Mouse (Mus musculus): ENCODE measurements around the gene Eva1c. TPM values are rescaled to one million over a fixed set of nuclear protein-coding genes. Genes with fewer than 3 reads are reported as not detected.

Gene Eva1c
- total and polyA plus RNA-seq, 3 experiments: not detected

GRCm38 (mm10) chr16:90924606-90925370, 98.3 kb downstream of the Eva1c start:
- dilution Hi-C loops (cut with MboI; ENCODE audit: extremely low pct_ligation_motif_present, extremely low pct_unique_long_range_greater_than_20kb, low sequenced_read_pairs): no loop called here
- Histone ChIP-seq H3K79me2 (replicated peaks; ENCODE audit: control insufficient read depth, extremely low read depth, insufficient read depth, poor library complexity, severe bottlenecking) (no peaks in the 10 kb centered on the region), H3K4me2 (ENCODE audit: insufficient read depth, low read depth, poor library complexity, severe bottlenecking) (no peak overlapping the region), H3K4me1 (ENCODE audit: control insufficient read depth in 1 of 2, insufficient read depth in 2 of 2) (no peaks in the 10 kb centered on the region), H3K9me3 (replicated peaks; ENCODE audit: low read length) (peaks cover 4% of the 10 kb centered on the region), H3K27ac (ENCODE audit: insufficient read depth, low read depth) (no peak overlapping the region), H3K27me3 (replicated peaks) (no peaks in the 10 kb centered on the region), H3K9ac (ENCODE audit: insufficient read depth, low read depth) (no peak overlapping the region), H3K4me3 (replicated peaks in 1 of 3; ENCODE audit: low read depth in 2 of 3, low read length in 2 of 3, poor library complexity in 1 of 3) (no peak overlapping the region), H3K36me3 (replicated peaks in 1 of 2; ENCODE audit: control insufficient read depth in 1 of 2, insufficient read depth in 1 of 2, low read length in 1 of 2) (peaks cover 35 to 75% of the 10 kb centered on the region in 2 experiments)
- TF ChIP-seq POLR2AphosphoS2 (IDR thresholded peaks at IDR 0.05; ENCODE audit: low read depth, low read length) (no peak), PAX5 (IDR thresholded peaks at IDR 0.05; ENCODE audit: low read length) (no peak), ETS1 (conservative IDR thresholded peaks at IDR 0.05; ENCODE audit: low read depth, low read length) (no peak), RAD21 (IDR thresholded peaks at IDR 0.05; ENCODE audit: low read depth, low read length) (no peak), JUND (conservative IDR thresholded peaks at IDR 0.05; ENCODE audit: low read depth, low read length) (no peak), NRF1 (IDR thresholded peaks at IDR 0.05; ENCODE audit: low read depth, low read length) (no peak), HCFC1 (IDR thresholded peaks at IDR 0.05; ENCODE audit: low read depth, low read length) (no peak), MXI1 (IDR thresholded peaks at IDR 0.05; ENCODE audit: low read depth, low read length) (no peak), CHD1 (IDR thresholded peaks at IDR 0.05; ENCODE audit: low read depth, low read length) (no peak), MAX (IDR thresholded peaks at IDR 0.05; ENCODE audit: low read length) (no peak), E2F4 (IDR thresholded peaks at IDR 0.05; ENCODE audit: insufficient replicate concordance, low read depth, low read length) (no peak), CTCF (conservative IDR thresholded peaks at IDR 0.05 in 1 of 2, IDR thresholded peaks at IDR 0.05 in 1 of 2; ENCODE audit: low read depth in 2 of 2, low read length in 2 of 2) (no peak)
- DNase-seq (ENCODE audit: extremely low read depth): no peak
- in situ Hi-C loops (cut with MboI; ENCODE audit: low pct_ligation_motif_present, low pct_unique_long_range_greater_than_20kb, low sequenced_read_pairs): loop anchor here (5.0 kb wide), 1 partner anchor 62 kb away; no protein-coding TSS in a partner anchor

DNA sequence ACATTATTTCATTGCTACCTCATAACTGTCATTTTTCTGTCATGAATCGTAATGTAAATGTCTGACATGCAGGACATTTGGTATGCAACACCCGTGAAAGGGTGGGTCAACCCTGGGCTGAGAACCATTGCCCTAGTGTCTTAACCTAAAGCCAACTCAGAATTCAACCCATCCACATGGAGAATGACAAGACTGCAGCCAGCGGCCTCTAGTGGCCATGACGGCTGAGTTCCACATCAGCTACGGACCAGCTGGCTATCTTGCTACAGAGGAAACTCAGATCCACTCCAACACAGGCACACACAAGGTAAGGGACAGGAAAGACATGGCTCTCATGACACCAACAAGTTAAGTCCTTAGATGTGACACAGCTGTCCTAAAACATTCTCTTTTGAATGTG, 98.9 kb downstream of the Eva1c start:
- H3K9ac ChIP-seq (ENCODE audit: insufficient read depth, low read depth): no peak overlapping the region
- peaks cover 35 to 81% of the 10 kb centered on the region in 2 experiments for H3K36me3 ChIP-seq (replicated peaks in 1 of 2; ENCODE audit: control insufficient read depth in 1 of 2, insufficient read depth in 1 of 2, low read length in 1 of 2)
- H3K4me2 ChIP-seq (ENCODE audit: insufficient read depth, low read depth, poor library complexity, severe bottlenecking): no peak overlapping the region
- peak; percentile 71 for DNase-seq (ENCODE audit: extremely low read depth)
- no peaks in the 10 kb centered on the region for H3K79me2 ChIP-seq (replicated peaks; ENCODE audit: control insufficient read depth, extremely low read depth, insufficient read depth, poor library complexity, severe bottlenecking)
- no peak overlapping the region for H3K27ac ChIP-seq (ENCODE audit: insufficient read depth, low read depth)
- no peaks in the 10 kb centered on the region for H3K4me1 ChIP-seq (ENCODE audit: control insufficient read depth in 1 of 2, insufficient read depth in 2 of 2)
- H3K27me3 ChIP-seq (replicated peaks): no peaks in the 10 kb centered on the region
- no peak overlapping the region for H3K4me3 ChIP-seq (replicated peaks in 1 of 3; ENCODE audit: low read depth in 2 of 3, low read length in 2 of 3, poor library complexity in 1 of 3)
- in situ Hi-C loops (cut with MboI; ENCODE audit: low pct_ligation_motif_present, low pct_unique_long_range_greater_than_20kb, low sequenced_read_pairs): no loop called here
- peaks cover 4% of the 10 kb centered on the region for H3K9me3 ChIP-seq (replicated peaks; ENCODE audit: low read length)
- dilution Hi-C loops (cut with MboI; ENCODE audit: extremely low pct_ligation_motif_present, extremely low pct_unique_long_range_greater_than_20kb, low sequenced_read_pairs): no loop called here
- no peak for TF ChIP-seq MAZ (IDR thresholded peaks at IDR 0.05; ENCODE audit: low read depth, low read length)
- no peak for TF ChIP-seq TCF12 (IDR thresholded peaks at IDR 0.05; ENCODE audit: low read depth, low read length)
- no peak for TF ChIP-seq BHLHE40 (IDR thresholded peaks at IDR 0.05; ENCODE audit: low read depth, low read length)
- TF ChIP-seq POLR2AphosphoS2 (IDR thresholded peaks at IDR 0.05; ENCODE audit: low read depth, low read length): no peak
- no peak for TF ChIP-seq GABPA (IDR thresholded peaks at IDR 0.05; ENCODE audit: insufficient replicate concordance, low read depth, low read length)
- no peak for TF ChIP-seq ELF1 (IDR thresholded peaks at IDR 0.05; ENCODE audit: low read depth, low read length)
- no peak for TF ChIP-seq USF2 (conservative IDR thresholded peaks at IDR 0.05; ENCODE audit: low read depth, low read length)
- TF ChIP-seq TBP (conservative IDR thresholded peaks at IDR 0.05; ENCODE audit: low read depth, low read length): no peak
- TF ChIP-seq POLR2A (IDR thresholded peaks at IDR 0.05; ENCODE audit: low read depth, low read length): no peak
- TF ChIP-seq NRF1 (IDR thresholded peaks at IDR 0.05; ENCODE audit: low read depth, low read length): no peak
- TF ChIP-seq MAFK (IDR thresholded peaks at IDR 0.05; ENCODE audit: insufficient replicate concordance, low read length): no peak
- TF ChIP-seq MYC (IDR thresholded peaks at IDR 0.05; ENCODE audit: low read depth, low read length): 0 out of 2 replicates have a peak, but pooled peaks have one; percentile 36
- no peak for TF ChIP-seq ETS1 (conservative IDR thresholded peaks at IDR 0.05; ENCODE audit: low read depth, low read length)
- no peak for TF ChIP-seq MXI1 (IDR thresholded peaks at IDR 0.05; ENCODE audit: low read depth, low read length)
- TF ChIP-seq UBTF (IDR thresholded peaks at IDR 0.05; ENCODE audit: low read depth, low read length): no peak
- no peak for TF ChIP-seq JUN (IDR thresholded peaks at IDR 0.05; ENCODE audit: insufficient read depth, low read depth, low read length)
- peak; percentile 86 for TF ChIP-seq RAD21 (IDR thresholded peaks at IDR 0.05; ENCODE audit: low read depth, low read length)
- no peak for TF ChIP-seq MEF2A (IDR thresholded peaks at IDR 0.05; ENCODE audit: borderline replicate concordance, low read depth, low read length)
- no peak; the same call in 1 of the 2 replicates for TF ChIP-seq ZC3H11A (IDR thresholded peaks at IDR 0.05; ENCODE audit: low read depth, low read length)
- no peak for TF ChIP-seq KAT2A (IDR thresholded peaks at IDR 0.05; ENCODE audit: insufficient replicate concordance, low read length)
- TF ChIP-seq SMC3 (IDR thresholded peaks at IDR 0.05; ENCODE audit: low read depth, low read length): peak; percentile 88
- TF ChIP-seq EP300 (IDR thresholded peaks at IDR 0.05; ENCODE audit: low read length): no peak
- no peak for TF ChIP-seq HCFC1 (IDR thresholded peaks at IDR 0.05; ENCODE audit: low read depth, low read length)
- 0 out of 2 replicates have a peak, but pooled peaks have one; percentile 32 for TF ChIP-seq MAX (IDR thresholded peaks at IDR 0.05; ENCODE audit: low read length)
- no peak for TF ChIP-seq ZNF384 (IDR thresholded peaks at IDR 0.05; ENCODE audit: low read depth, low read length)
- peak; percentile 68 to 93 for TF ChIP-seq CTCF (conservative IDR thresholded peaks at IDR 0.05 in 1 of 2, IDR thresholded peaks at IDR 0.05 in 1 of 2; ENCODE audit: low read depth in 2 of 2, low read length in 2 of 2)
- no peak for TF ChIP-seq PAX5 (IDR thresholded peaks at IDR 0.05; ENCODE audit: low read length)
